Mouse (Mus musculus) layer of hippocampus, adult 9-11 months (tissue): ENCODE measurements at regions not wholly inside any gene's neighbourhood (a gene's known extent, or its start where the extent isn't known, plus 50 kb on each side); places are given as distances from the start of the nearest gene placed in this dataset.

Source experiments
- DNase-seq: peaks from one replicate; pipeline ENCODE4 v3.0.0; 2022

DNA sequence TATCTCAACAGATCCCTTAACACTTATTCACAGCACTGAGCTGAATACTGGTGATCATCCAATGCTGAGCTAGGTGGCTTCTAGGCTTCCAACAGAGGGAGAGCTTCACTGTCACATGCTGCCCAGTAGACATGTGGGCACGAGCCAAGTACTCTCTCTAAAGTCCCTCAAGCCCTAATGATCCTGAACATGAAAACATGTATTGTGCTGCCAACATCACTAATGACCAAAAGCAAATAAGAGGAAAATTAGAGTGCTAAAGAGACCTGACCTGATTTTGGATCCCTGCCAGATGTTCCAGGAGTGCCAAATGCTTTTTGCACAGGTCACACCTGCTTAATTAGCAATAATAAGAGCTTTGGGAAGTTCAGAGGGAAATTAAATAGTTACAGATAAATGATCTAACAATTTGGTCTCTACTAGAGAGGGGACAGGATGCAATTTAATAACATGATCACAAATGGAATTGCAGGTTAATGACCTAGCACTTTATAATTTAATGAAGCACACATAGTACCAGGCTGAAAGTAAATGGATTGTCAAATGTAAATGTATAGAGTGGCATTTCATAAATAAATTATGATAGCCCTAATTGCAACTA lies 215.6 kb upstream of the Ins1 start:
- no peak for DNase-seq

- peak; percentile 32 for DNase-seq
Measured at GRCm38 (mm10) chr19:52068806-52069205, 195.3 kb upstream of the Ins1 start.

GRCm38 (mm10) chr19:52069919-52070528 lies 194.1 kb upstream of the Ins1 start:
- DNase-seq, result no peak

DNA sequence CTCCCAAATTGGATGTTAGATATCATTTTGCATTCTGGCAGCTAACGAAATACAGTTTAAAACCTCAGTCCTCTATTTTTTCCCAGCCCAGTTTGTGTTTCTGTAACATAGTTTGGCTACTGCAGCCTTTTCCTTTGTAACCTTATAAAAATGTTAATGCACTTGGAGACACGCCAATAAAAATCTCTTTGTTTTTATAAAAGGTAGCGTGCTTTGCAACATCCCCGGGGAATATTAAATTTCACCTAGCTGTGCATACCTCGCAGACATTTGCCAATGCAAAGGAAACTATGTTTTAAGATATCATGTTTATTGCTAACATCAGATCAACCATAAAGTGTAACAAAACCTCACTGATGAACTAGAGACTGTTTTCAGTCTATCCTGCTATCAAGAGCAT lies 192.9 kb upstream of the Ins1 start:
- no peak for DNase-seq

GRCm38 (mm10) chr19:52079020-52079419 lies 185.1 kb upstream of the Ins1 start:
- DNase-seq, result no peak

GRCm38 (mm10) chr19:52112398-52112797 lies 151.7 kb upstream of the Ins1 start:
- no peak for DNase-seq
